Mouse (Mus musculus) limb, embryonic 15.5 days (tissue): Measurements from ENCODE around the gene Nek1. TPM values are rescaled to one million over a fixed set of nuclear protein-coding genes. Genes with fewer than 3 reads are reported as not detected.

Experiments used
- ATAC-seq: fragments of 200-750 bp; cut with Nextera tagmentation; 2 replicates; pipeline ENCODE4 v1.8.0; 2017; ENCODE audit warnings: low read depth, moderate TSS enrichment; ENCODE audit not compliant: insufficient number of reproducible peaks, low FRiP score, low TSS enrichment
- H3K27ac ChIP-seq: fragments of 300-500 bp; sonication (generic); 2 replicates; pipeline ENCODE4 v1.5.1; 2015; ENCODE audit warnings: moderate library complexity, mild to moderate bottlenecking, inconsistent platforms
- H3K27me3 ChIP-seq: fragments of 300-500 bp; sonication (generic); 2 replicates; pipeline ENCODE4 v1.6.1; 2015; ENCODE audit warnings: inconsistent platforms
- H3K36me3 ChIP-seq: fragments of 300-500 bp; sonication (generic); 2 replicates; pipeline ENCODE4 v1.6.1; 2015; ENCODE audit warnings: inconsistent platforms
- H3K4me1 ChIP-seq: fragments of 300-500 bp; sonication (generic); 2 replicates; pipeline ENCODE4 v1.6.1; 2015; ENCODE audit warnings: inconsistent platforms
- H3K4me2 ChIP-seq: fragments of 300-500 bp; sonication (generic); 2 replicates; pipeline ENCODE4 v1.6.1; 2015; ENCODE audit warnings: mild to moderate bottlenecking, inconsistent platforms
- H3K4me3 ChIP-seq: fragments of 300-500 bp; sonication (generic); 2 replicates; pipeline ENCODE4 v1.5.1; 2015; ENCODE audit warnings: mild to moderate bottlenecking, inconsistent platforms
- H3K9ac ChIP-seq: fragments of 300-500 bp; sonication (generic); 2 replicates; pipeline ENCODE4 v1.6.1; 2015; ENCODE audit warnings: inconsistent platforms
- H3K9me3 ChIP-seq: fragments of 300-500 bp; sonication (generic); 2 replicates; pipeline ENCODE4 v1.6.1; 2016; ENCODE audit warnings: inconsistent platforms
- WGBS: fragments of 180-500 bp; shearing (Covaris S2); methylation state at CpG from one replicate; pipeline ENCODE4 v1.1.7; 2015; 5-methylcytosine and 5-hydroxymethylcytosine counted together
- polyA plus RNA-seq: library from polyadenylated mRNA; unstranded; fragments of >200 nt; fragmentation: Nextera tagmentation; extraction: Ambion mirVana; gene quantifications from 2 replicates; pipeline ENCODE4 v1.2.1, GENCODE M21; 2015

The Nek1 gene
- polyA plus RNA-seq, 1 experiment from 2014 or later, result 18.9 TPM

GRCm38 (mm10) chr8:61162186-61162566, 169.2 kb downstream of the Nek1 start:
- 67% methylated on average over 1 of the region's 1 CpGs for WGBS
- Histone ChIP-seq H3K27me3 (no peaks in the 10 kb centered on the region), H3K4me3 (no peak overlapping the region), H3K9ac (no peak overlapping the region), H3K27ac (no peak overlapping the region), H3K9me3 (no peaks in the 10 kb centered on the region), H3K4me2 (no peak overlapping the region), H3K36me3 (no peaks in the 10 kb centered on the region), H3K4me1 (no peaks in the 10 kb centered on the region)
- no peak for ATAC-seq

GRCm38 (mm10) chr8:61171546-61171945, 178.6 kb downstream of the Nek1 start:
- Histone ChIP-seq H3K4me2 (no peak overlapping the region), H3K36me3 (no peaks in the 10 kb centered on the region), H3K4me1 (no peaks in the 10 kb centered on the region), H3K27me3 (no peaks in the 10 kb centered on the region), H3K4me3 (no peak overlapping the region), H3K27ac (no peak overlapping the region), H3K9ac (no peak overlapping the region), H3K9me3 (no peaks in the 10 kb centered on the region)
- ATAC-seq, result no peak
- 51% methylated on average over 3 of the region's 3 CpGs for WGBS

- WGBS, result 62% methylated on average over 7 of the region's 7 CpGs
- Histone ChIP-seq H3K9ac (no peak overlapping the region), H3K27me3 (no peaks in the 10 kb centered on the region), H3K9me3 (no peaks in the 10 kb centered on the region), H3K4me3 (no peak overlapping the region), H3K4me2 (no peak overlapping the region), H3K4me1 (no peaks in the 10 kb centered on the region), H3K27ac (no peak overlapping the region), H3K36me3 (no peaks in the 10 kb centered on the region)
- no peak for ATAC-seq
Observed at GRCm38 (mm10) chr8:61173921-61174492, 181.0 kb downstream of the Nek1 start.

- Histone ChIP-seq H3K27me3 (no peaks in the 10 kb centered on the region), H3K4me2 (no peak overlapping the region), H3K9ac (no peak overlapping the region), H3K36me3 (no peaks in the 10 kb centered on the region), H3K27ac (no peak overlapping the region), H3K9me3 (no peaks in the 10 kb centered on the region), H3K4me3 (no peak overlapping the region), H3K4me1 (no peaks in the 10 kb centered on the region)
- ATAC-seq, result no peak
- 89% methylated on average over 2 of the region's 2 CpGs for WGBS
Observed at GRCm38 (mm10) chr8:61175876-61176275, 182.9 kb downstream of the Nek1 start.

- WGBS, result 68% methylated on average over 12 of the region's 12 CpGs
- Histone ChIP-seq H3K4me1 (no peaks in the 10 kb centered on the region), H3K4me2 (no peak overlapping the region), H3K27me3 (no peaks in the 10 kb centered on the region), H3K9me3 (no peaks in the 10 kb centered on the region), H3K4me3 (no peak overlapping the region), H3K27ac (no peak overlapping the region), H3K36me3 (no peaks in the 10 kb centered on the region), H3K9ac (no peak overlapping the region)
- no peak for ATAC-seq
Observed at GRCm38 (mm10) chr8:61177680-61178593, 184.9 kb downstream of the Nek1 start.

- Histone ChIP-seq H3K36me3 (no peaks in the 10 kb centered on the region), H3K4me3 (no peak overlapping the region), H3K27me3 (no peaks in the 10 kb centered on the region), H3K4me1 (no peaks in the 10 kb centered on the region), H3K27ac (no peak overlapping the region), H3K4me2 (no peak overlapping the region), H3K9ac (no peak overlapping the region), H3K9me3 (no peaks in the 10 kb centered on the region)
- 58% methylated on average over 11 of the region's 11 CpGs for WGBS
- ATAC-seq, result no peak
Observed at GRCm38 (mm10) chr8:61178594-61179140, 185.7 kb downstream of the Nek1 start.

Other genes with a start within 250 kb of the Nek1 start
- 92.5 and 95.6 TPM in 2 replicates for gene Hpf1, start 102.8 kb upstream of the Nek1 start, polyA plus RNA-seq
- gene Clcn3, start 9.9 kb upstream of the Nek1 start, polyA plus RNA-seq, result 17.5 and 17.8 TPM in 2 replicates
- 11.0 and 11.4 TPM in 2 replicates for gene Sh3rf1, start 230.7 kb downstream of the Nek1 start, polyA plus RNA-seq